Mouse (Mus musculus) CD4-positive, CD25-positive, alpha-beta regulatory T cell, adult 4 months (primary cell): Measurements from ENCODE around the gene Cers5. TPM values are rescaled to one million over a fixed set of nuclear protein-coding genes. Genes with fewer than 3 reads are reported as not detected.
"Not testable (repeated sequence)": the region's sequence is repeated elsewhere in the genome, so short reads cannot be mapped to it uniquely, and the experiment has no call there.

Experiments
- ATAC-seq: one replicate; pipeline ENCODE4 v1.8.0; 2017
- polyA plus RNA-seq, 2 experiments: library from polyadenylated mRNA; unstranded; fragments of 100-300 nt; shearing (Covaris generic); gene quantifications; one replicate each; pipeline ENCODE4 v1.2.1; 2017

Cers5 gene
- polyA plus RNA-seq, 2 experiments from 2014 or later, result 54.4 to 64.6 TPM

DNA sequence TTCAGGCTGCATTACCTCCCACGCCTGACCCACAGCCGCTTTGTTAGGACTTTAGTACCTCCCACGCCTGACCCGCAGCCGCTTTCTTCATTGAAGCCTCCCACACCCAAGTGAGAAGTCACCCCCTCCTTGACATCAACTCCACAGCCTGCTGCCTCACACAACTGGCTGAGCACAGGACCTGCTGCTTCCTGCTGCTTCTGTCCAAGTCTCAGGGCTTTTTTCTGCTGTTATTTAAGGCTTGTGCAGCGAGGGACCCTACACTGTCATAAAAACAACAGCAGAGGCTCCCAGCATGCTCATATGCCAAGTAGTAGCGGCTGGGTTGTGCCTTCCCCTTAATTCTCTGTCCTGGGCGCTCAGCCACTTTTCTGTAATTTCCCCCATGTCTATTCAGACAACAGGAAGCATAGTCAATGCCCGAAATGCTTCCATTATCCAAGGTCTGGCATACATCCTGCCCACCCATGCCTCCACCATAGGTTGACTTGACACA lies 15.0 kb upstream of the Cers5 start:
- ATAC-seq, result peak; percentile 53

DNA sequence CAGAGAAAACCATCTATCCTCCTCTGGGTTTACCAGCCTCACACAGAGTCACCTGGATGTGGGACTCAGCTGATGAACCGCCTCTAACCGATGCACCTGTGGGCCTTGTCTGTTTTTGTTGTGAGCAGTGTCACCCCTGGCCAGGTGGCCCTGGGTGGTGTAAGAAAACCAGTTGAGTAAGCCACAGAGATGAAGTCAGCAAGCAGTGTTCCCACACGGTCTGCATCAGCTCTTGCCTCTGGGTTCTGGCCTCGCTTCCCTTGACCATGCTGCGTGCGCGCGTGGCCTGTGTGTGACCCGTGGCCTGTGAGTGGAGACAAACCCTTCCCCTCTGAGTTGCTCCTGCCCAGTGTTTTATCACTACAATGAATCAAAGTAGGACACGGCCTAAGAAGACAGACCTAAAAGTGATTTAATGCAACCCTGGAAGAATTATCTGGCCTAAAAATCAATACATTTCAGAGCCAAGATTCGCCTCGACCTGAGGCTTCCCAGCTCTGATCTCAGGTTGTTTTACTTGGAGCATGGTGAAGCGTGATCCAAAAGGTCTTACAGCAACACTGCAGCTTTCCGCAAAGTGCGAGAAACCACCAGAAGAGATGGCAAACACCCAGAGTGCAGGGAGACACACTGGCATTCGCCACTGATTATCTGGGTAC lies 6.1 kb upstream of the Cers5 start:
- ATAC-seq, result no peak

DNA sequence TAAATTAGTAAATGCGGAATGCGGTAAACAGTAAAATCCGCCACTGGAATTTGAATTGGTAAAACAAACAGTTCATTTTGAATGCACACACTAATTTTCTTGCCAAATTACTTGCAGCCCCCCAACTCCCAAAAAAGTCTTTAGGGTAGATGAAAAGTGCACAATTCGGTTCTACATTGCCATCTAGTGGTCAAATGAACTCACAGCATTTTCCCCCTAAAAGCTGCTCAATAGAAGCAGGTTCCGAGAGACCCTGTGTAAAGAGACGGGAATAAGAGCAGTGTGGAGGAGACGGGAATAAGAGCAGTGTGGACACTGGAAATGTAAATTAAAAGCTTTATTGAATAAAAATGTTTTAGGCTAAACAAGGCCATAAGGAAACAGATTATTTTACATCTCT lies 5.5 kb upstream of the Cers5 start:
- no peak for ATAC-seq

DNA sequence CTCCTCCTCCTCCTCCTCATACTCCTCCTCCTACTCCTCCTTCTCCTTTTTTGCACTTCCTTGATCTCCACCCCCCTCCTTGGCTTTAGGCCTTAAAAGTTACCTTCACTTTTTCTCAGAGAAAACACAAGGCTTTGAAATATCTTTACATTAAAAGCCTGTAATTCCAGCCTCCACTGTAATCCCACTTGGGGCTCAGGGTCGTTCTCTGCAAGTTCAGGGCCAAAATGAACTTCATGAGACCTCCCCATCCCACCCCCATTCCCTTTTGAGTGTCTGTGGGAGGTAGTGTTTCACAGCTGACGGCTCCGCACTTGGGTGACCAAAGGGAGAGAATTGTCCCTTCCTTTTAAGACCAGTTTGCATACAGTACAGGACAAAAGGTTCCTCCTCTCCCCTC lies 240 bp upstream of the Cers5 start:
- peak; percentile 4 for ATAC-seq

DNA sequence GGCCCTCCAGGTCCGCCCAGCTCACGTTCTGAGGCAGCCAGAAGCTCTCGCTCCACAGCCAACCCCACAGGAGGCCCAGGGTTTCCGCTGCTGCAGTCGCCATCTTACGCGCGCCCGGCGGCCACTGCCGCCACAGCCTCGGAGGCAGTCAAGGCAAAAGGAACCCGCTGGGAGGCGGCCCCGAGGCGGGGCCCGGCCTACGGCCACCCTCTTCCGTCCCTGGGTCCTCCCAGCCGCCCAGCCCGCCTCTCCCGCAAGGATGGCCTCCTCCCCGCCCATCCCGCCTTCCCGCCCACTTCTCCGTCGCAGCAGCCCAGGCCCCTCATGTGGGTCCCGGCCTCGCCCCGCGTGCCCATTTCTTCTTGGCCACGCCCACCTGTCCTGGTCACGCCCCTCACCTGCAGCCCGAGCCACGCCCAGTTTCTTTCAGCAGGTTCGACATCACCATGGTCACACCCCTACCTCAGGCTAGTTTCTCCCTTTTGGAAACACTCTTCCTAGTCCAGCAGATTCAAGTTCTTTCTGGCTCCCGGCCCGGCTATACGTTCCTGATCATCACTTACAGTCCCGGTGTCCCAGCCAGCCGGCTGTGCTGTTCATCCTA lies 306 bp downstream of the Cers5 start:
- ATAC-seq, result peak; percentile 80

DNA sequence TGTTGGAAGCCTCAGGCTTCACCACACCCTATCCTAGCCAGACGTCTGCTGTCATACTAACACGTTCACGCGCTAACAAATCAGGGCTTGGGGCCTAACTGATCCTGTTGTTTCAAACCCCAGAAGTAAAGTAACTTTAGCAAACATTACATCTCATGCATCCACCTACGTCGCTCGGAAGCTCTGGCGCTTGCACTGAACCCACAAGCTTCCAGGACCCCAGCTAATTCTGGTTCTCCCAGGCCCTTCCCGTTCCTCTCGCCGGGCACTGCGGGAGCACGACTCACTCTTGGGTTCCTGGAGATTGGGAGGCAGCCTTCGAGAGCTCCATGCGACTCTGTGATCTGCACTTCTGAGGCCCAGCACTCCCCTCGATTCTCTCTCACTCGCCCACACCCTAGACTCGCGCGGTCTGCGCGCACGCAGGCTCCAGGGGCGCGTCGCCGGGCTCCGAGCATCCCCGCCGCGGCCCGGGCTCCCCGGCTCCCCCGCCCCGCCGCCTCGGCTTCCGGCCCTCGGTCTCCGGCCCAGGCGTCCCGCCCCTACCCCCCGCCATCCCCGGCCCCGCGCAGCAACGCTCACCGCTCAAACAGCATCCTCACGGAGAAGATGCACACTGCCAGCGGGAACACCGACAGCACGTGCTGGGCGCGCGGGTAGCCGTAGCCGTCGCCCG lies 946 bp downstream of the Cers5 start:
- peak; percentile 35 for ATAC-seq

DNA sequence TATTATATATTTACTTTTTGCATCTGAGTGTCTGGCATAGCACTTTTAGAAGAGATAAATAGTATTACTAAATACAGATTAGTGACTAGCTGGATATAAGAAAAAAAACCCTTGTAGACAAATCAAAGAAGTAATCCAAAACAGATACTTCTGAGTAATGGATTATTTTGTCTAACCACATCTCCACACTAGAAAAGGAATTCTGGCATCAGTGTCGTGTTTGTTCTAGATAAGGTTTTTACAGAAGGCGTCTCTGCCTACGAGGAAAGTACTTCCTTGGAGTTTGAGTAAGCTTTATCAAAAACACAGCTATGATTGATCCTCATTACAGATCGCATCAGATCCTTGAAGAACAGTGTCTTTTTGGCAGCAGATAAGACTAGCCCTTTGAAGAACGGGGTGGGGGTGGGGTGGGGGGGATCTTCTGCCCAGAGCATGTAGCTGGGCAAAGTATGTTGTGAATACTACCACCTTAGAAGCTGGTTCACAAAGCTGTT lies 1.6 kb downstream of the Cers5 start:
- no peak for ATAC-seq

DNA sequence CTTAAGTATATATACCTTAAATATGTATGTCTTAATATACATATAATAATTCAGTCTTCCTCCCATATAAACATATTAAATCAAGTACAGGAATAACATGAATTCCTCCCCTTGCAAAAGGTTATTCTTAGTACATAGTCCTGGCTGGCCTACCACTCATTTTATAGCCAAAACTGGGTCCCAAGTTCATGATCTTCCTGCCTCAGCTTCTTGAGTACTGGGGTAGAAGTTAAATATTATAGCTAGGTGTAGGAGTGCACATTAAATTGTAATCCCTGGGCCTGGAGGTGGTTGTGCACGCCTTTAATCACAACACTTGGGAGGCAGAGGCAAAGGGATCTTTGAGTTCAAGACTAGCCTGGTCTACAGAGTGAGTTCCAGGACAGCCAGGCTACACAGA lies 3.9 kb downstream of the Cers5 start:
- no peak for ATAC-seq

DNA sequence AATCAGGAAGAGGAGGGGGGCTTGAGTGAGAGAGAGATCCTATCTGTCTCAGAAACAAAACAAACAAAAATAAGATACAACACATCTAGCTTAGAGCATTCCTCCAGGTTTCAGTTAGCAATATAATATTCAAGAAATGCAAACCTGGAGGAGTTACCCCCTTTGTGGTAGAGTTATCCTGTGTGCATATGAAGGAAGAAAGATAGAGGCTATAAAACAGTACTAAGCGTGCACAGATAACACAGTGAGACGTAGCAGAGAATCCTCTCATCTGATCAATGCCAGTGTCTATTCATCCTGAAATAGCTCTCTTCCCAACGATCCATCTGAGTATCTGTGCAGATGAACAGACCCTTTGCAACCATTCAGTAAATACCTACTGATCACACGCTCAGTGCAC lies 5.2 kb downstream of the Cers5 start:
- ATAC-seq, result no peak

DNA sequence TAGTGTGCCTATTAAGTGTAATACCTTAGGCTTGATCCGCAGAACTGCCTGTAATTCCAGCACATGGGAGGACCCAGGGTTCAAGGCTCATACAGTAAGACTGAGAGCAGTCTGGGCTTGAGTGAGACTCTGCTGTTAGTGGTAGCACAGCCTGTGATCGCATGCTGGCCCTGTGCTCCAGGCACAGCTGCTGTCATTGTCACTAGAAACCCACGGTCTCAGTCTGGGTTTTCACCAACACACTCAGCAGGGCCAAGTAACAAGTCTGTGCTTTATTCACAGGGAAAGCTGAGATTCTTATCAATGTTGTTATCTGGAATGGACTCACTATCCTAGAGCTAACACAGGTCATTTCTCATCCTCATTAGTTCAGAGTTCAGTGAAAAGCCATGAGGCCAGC lies 18.5 kb downstream of the Cers5 start:
- no peak for ATAC-seq

DNA sequence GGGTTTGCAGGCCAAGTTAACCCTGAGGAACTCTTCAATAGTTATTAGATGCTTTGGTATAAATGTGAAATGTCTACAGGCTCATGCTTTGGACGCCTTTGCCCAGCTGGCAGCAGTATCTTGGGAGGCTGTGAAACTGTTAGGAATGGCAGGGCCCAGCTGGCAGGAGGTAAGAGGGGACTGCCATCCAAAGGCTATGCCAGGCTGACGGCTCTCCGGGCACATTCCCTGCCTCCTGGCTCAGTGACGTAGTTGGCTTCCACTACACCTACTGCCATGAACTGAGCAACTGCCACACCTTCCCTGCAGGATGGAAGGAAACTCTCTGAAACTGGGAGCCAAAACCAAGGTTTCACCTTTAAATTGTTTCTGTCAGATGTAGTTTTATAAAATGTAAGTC lies 32.5 kb downstream of the Cers5 start:
- ATAC-seq, result no peak

DNA sequence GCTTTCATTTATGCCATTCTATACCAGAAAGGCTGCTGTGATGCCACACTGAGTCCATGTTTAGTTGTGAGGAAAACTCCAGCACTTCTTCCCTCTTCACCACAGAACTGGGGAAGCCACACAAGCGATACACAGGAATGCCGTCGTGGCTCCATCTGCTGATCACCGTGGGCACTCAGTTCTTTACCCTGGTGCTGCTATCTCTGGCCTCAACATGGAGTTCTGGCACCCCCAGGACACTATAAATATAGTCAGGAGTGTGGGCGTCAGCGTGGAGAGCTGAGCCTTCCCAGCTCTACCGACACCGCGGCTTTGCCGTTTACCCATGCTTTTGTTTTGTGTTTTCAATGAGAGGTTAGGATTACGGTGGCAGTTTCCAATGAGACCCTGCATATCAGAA lies 36.0 kb downstream of the Cers5 start:
- ATAC-seq, result no peak

DNA sequence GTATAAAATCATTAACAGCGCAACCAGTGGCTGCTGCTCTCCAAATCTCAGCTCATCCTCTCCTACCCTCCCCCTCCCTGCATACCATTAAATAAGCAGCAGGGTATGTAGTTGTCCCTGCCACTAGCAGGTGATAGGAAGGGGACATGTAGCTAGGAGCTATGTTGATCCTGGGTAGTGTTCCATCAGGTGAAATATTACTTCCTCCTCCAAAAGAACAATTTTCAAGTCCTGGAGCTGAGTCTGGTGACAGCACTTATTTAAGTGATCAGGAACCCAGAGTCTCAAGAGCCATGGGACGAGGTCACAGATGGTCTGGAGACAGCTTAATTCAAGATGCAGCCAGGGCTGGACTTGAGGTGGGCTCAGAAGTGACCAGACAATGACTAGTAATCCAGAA lies 37.1 kb downstream of the Cers5 start:
- no peak for ATAC-seq

DNA sequence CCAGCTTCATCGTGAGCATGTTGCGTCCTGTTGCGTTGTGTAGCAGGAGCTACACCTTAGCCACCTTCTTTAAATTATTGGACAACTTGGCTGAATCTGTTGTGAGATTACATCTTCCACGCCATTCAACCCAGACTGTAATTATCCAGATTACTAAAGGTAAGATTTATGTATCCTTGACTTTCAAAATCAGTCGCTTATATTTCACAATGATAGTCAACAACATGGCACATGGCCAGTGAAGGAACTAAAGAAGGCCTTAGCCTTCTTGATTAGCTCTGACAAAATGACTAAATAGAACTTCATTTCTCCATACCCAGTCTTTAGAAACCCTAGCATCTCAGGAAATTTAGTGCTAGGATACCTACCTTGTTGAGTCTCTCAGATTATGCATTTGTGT lies 39.5 kb downstream of the Cers5 start:
- ATAC-seq, result no peak

DNA sequence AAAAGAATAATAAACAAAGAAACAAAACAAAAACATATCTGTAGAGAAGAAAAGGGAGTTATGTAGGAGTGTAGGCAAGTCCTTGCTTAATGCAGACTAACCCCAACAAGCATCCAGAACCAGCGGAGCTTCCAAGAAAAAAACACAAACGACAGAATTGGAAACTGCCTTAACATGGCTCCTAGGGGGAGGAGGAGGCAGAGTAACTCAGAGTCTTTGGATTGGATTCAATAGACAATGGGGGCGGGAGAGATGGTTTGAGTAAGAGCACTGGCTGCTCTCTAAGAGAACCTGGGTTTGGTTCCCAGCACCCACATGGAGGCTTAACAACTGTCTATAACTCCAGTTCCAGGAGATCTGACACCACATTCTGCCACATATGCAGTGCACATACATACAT lies 41.0 kb downstream of the Cers5 start:
- ATAC-seq, result no peak

DNA sequence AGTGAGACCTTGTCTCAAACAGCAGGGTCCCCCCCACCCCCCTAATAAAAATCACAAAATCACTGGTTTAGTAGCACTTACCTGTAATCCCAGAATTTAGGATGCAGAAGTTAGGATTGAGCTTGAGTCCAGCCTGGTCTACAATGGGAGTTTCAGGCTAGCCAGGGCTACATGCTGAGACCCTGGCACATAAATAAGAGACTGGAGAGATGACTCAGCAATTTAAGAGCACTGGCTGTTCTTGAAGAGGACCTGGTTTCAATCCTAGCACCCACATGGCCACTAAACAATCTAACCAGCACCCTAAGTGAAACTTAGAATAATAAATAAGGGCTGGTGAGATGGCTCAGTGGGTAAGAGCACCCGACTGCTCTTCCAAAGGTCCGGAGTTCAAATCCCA lies 41.5 kb downstream of the Cers5 start:
- ATAC-seq, result no peak

DNA sequence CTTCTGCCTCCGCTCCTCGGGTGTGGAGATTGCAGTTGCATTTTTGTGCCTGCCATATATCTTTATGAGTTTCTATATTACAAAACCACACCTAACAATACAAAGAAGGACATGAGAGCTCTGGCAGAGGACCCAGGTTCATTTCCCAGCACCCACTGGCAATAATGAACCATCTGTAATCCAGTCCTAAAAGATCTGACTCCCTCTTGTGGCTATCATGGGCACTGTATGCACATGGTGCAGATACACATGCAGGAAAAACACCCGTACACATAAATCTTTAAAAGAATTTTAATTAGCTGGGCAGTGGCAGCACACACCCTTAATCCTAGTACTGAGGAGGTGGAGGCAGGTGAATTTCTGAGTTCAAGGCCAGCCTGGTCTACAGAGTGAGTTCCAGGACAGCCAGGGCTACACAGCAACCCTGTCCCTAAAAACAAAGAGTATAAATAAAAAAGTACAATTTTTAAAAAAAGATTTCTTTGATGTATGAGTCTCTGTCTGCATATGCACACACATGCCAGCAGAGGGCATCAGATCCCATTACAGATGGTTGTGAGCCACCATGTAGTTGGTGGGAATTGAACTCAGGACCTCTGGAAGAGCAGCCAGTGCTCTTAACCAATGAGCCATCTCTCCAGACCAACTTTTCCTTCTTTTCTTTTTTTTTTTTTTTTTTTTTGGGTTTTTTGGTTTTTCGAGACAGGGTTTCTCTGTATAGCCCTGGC lies 43.5 kb downstream of the Cers5 start:
- no peak for ATAC-seq

DNA sequence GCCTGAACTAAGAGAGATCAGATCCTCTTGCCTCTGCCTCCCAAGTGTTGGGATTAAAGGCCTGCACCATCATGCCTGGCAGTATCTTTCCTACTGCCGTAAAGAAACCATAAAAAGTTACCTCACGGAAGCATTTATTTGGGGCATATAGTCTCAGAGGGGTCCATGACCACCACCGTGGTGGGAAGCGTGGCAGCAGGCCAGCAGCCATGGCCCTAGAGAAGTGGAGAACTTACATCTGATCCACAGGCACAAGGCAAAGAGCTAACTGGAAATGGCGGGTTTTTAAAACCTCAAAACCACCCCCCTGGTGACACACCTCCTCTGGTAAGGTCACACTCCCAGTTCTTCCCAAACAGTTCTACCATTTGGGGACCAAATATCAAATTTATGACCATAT lies 44.5 kb downstream of the Cers5 start:
- ATAC-seq, result no peak

DNA sequence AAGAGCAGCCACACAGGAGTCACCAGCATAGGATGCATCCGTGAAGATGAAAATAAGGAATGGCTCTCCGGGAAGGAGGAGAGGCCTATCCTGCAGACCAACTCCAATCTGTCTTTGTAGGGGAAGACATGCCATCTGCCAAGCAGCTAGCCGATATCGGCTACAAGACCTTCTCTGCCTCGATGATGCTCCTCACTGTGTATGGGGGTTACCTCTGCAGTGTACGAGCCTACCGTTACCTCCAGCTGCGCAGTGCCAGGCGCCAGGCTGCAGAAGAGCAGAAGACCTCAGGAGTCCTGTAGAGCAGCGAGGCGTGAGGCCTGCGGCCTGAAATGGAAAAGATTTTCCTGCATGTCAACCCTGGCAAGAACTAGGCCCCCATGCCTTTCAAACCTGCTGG lies 45.2 kb downstream of the Cers5 start:
- ATAC-seq, result no peak

DNA sequence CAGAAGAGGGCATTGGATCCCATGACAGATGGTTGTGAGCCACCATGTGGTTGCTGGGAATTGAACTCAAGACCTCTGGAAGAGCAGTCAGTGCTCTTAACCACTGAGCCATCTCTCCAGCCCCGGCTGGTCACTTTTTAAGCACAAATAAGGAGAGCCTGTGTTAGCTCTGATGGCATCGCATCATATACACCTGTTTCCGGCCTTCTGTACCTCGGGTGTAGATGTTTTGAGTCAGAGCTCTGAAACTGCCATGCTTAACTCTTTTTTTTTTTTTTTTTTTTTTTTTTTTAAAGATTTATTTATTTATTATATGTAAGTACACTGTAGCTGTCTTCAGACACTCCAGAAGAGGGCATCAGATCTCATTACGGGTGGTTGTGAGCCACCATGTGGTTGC lies 45.6 kb downstream of the Cers5 start:
- not testable (repeated sequence) for ATAC-seq

DNA sequence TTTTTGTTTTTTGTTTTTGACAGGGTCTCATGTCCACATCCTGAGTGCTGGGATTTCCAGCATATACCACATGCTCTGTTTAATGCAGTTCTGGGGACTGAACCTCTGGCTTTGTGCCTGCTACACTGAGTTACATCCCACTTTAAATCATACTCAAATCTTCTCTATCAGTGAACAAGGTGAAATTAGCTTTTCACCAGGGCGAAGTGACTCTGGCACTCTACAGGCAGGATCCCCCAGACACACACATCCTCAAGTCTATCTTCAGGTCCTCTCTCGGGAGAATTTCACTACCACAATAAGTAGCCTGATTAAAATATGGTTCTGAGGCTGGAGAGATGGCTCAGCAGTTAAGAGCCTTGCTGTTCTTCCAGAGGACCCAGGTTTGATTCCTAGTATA lies 46.1 kb downstream of the Cers5 start:
- no peak for ATAC-seq

DNA sequence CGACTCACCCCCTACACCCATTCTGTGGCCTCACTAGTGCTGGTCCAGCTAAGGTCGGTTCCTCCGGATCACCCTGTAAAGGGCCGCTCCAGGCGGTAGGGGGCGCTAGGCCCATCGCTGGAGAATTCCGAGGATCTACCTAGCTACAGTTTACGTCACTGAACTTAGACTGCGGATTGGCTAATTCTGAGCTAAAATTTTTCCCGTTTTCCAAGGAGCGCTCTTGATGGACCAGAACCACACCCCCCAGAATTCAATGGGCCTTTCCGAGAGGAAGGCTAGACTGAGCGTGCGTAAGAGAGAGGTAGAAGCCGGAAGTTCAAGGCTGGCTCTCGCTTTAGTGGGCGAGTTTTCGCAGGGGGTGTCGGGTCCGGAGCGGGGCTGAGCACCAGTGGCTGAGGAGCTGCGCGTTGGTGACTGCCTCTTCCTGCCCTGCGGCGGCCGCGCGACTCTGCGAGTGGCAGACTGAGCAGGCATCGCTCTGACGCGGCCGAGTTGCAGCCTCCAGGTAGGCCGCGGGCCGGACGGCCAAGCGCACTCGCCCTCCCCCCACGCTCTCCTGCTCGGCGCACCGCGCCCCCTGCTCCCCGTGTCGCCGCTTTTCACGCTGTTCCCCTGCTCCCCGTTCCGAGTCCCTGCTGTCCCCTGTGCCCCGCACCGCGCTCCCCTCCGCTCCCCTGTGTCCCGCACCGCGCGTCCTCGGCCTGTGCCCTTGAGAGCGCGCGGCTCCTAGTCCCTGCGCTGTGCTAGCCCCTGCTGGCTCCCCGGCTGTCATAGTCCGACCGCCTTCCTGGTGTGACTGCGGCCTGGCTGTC lies 47.1 kb downstream of the Cers5 start, which contains the start of gene Cox14:
Cox14 (plus strand) TSS at position 278 of the 815 bp plus-strand sequence.
- ATAC-seq, result peak; percentile 87
